Mouse (Mus musculus) bone marrow, adult 2 months (tissue): ENCODE data around the gene Mrvi1.

ENCODE experiments used
- CTCF ChIP-seq: fragments of 200-500 bp; IDR thresholded peaks from 2 replicates; pipeline ENCODE4 v1.5.1; 2011; ENCODE audit warnings: low read length, control low read depth; ENCODE audit not compliant: control insufficient read depth, insufficient read depth
- POLR2A ChIP-seq: fragments of 200-500 bp; IDR thresholded peaks from 2 replicates; pipeline ENCODE4 v1.6.1; 2011; ENCODE audit warnings: low read depth, mild to moderate bottlenecking, control low read depth, low read length, borderline replicate concordance; ENCODE audit not compliant: control insufficient read depth

DNA sequence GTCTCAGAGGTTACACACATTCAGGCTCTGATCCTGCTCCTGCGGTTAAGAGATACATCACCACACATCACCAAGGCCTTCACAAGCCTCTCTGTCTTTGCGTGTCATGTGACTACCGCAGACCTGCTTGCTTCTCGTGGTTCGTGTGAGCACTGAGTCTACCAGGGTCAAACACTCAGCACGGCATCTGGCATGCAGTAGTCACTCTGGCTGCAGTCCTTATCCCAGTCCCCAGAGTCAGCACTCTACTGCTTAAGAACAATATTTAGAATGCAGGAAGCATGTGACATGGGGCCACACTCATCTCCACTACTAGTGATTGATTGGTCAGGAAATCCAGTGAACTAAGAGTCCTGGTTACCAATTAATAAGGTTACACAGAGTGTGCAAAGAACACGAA lies 66.3 kb downstream of the Mrvi1 start:
- TF ChIP-seq CTCF (no peak), POLR2A (no peak)
